Mouse (Mus musculus) hindbrain, embryonic 11.5 days (tissue): ENCODE data around the gene Pdk2. TPM values are rescaled to one million over a fixed set of nuclear protein-coding genes. Genes with fewer than 3 reads are reported as not detected.

Experiments used
- ATAC-seq: fragments of 200-750 bp; cut with Nextera tagmentation; 2 replicates; pipeline ENCODE4 v1.8.0; 2017; ENCODE audit warnings: mild to moderate bottlenecking, moderate TSS enrichment, moderate library complexity; ENCODE audit not compliant: low FRiP score
- DNase-seq: peaks from one replicate; pipeline ENCODE4 v3.0.0-alpha.2; 2015; ENCODE audit warnings: low spot score
- H3K27ac ChIP-seq: fragments of 300-500 bp; sonication (generic); 2 replicates; pipeline ENCODE4 v1.5.1; 2014; ENCODE audit warnings: mild to moderate bottlenecking, low read depth, low read length
- H3K27me3 ChIP-seq: fragments of 300-500 bp; sonication (generic); 2 replicates; pipeline ENCODE4 v1.6.1; 2014; ENCODE audit warnings: mild to moderate bottlenecking, low read length, moderate library complexity, mixed read lengths; ENCODE audit not compliant: control insufficient read depth, insufficient read depth
- H3K36me3 ChIP-seq: fragments of 300-500 bp; sonication (generic); 2 replicates; pipeline ENCODE4 v1.6.1; 2014; ENCODE audit warnings: mild to moderate bottlenecking, low read length, moderate library complexity, mixed read lengths; ENCODE audit not compliant: control insufficient read depth, insufficient read depth
- H3K4me1 ChIP-seq: fragments of 300-500 bp; sonication (generic); replicated peaks from 2 replicates; pipeline ENCODE4 v1.6.1; 2014; ENCODE audit warnings: low read length, mixed read lengths; ENCODE audit not compliant: control insufficient read depth, insufficient read depth
- H3K4me2 ChIP-seq: fragments of 300-500 bp; sonication (generic); replicated peaks from 2 replicates; pipeline ENCODE4 v1.6.1; 2014; ENCODE audit warnings: mild to moderate bottlenecking, low read depth, low read length
- H3K4me3 ChIP-seq: fragments of 300-500 bp; sonication (generic); 2 replicates; pipeline ENCODE4 v1.5.1; 2014; ENCODE audit warnings: low read depth, low read length
- H3K9ac ChIP-seq: fragments of 300-500 bp; sonication (generic); 2 replicates; pipeline ENCODE4 v1.6.1; 2014; ENCODE audit warnings: low read depth, low read length
- H3K9me3 ChIP-seq: fragments of 300-500 bp; sonication (generic); 2 replicates; pipeline ENCODE4 v1.6.1; 2016; ENCODE audit warnings: low read length; ENCODE audit not compliant: control insufficient read depth
- WGBS: fragments of 180-500 bp; shearing (Covaris S2); extraction: QIAGEN DNeasy Blood & Tissue Kit; methylation state at CpG from one replicate; pipeline ENCODE4 v1.1.7; 2014; 5-methylcytosine and 5-hydroxymethylcytosine counted together
- polyA plus RNA-seq: library from polyadenylated mRNA; unstranded; fragments of >200 nt; fragmentation: Nextera tagmentation; extraction: Ambion mirVana; gene quantifications from 2 replicates; pipeline ENCODE4 v1.2.1, GENCODE M21; 2014

Gene Pdk2
- polyA plus RNA-seq, 1 experiment from 2014 or later = 12.5 TPM

DNA sequence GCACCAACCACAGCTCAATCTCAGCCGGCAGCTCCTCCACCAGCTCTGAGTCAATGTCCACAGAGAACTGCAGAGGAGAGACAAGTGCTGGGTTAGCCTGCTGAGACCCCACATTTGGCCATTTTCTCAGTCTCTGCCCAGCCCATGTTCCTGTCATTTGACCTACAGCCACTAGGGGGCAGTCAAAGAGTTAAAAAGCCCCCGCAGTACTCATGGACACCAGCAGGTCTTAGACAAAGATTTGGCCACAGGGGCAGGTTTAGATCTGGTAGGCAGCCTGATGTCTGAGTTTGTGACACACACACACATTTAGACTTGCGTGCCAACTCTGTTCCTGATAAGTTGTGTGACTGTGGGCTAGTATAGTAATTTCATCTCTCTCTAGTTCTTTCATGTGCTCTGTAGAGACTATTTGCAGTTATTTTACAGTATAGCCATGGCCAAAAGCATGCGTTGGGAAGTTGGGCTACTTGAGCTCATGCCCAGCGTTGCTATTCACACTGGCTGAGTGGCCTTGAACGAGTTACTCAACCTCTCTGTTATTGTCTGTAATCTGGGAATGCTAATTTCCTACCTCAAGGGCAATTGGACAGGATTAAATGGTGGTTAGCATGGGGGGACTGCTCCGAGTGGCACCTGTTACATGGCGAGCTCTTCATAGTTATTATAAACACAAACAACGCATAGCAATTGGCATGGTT is 6.0 kb upstream of the Pdk2 start:
- Histone ChIP-seq H3K36me3 (no peaks in the 10 kb centered on the region), H3K27me3 (no peaks in the 10 kb centered on the region), H3K9ac (no peak overlapping the region), H3K9me3 (no peaks in the 10 kb centered on the region), H3K4me2 (no peak overlapping the region), H3K4me1 (no peaks in the 10 kb centered on the region), H3K27ac (no peak overlapping the region), H3K4me3 (no peak overlapping the region)
- peak; percentile 51; the same call in 1 of the 2 replicates for ATAC-seq
- peak; percentile 84 for DNase-seq
- WGBS = 69% methylated on average over 9 of the region's 9 CpGs

DNA sequence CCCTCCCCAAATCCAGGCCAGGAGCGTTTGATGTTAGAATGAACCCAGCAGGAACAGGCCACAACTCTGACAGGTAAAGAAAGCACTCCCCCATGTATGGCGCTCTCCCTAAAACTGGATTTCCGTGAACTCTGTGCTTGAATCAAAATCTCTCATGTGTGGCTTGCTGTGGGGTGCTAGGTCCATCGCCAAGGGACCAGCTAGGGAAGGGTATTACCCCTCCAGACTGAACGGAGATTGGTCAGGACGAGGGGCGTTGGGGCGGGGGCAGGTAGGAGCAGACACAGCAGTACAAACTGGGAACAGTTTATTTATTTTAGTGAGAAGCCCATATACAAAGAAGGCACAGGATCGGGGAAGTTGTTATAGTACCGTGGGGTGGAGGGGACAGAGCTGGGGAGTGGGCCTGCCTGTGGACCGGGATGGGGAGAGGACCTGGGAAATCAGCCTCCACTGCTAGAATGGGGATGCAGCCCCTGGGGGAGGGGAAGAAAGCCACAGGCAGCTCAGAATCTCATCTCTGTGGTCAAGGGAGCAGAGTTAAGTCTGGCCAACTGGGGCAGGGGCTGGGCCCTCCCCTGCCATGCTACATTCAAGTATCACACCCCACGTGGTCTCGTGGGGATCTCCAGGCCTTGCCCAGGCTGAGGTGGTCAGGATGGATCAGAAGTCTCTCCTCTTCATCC is 3.2 kb upstream of the Pdk2 start:
- H3K4me1 ChIP-seq = peaks cover 3% of the 10 kb centered on the region
- H3K27me3 ChIP-seq = no peaks in the 10 kb centered on the region
- no peak overlapping the region for H3K4me2 ChIP-seq

GRCm38 (mm10) chr11:95043608-95044007 is 2.5 kb upstream of the Pdk2 start:
- no peak overlapping the region for H3K4me2 ChIP-seq
- ATAC-seq = no peak
- H3K4me3 ChIP-seq = no peak overlapping the region
- H3K4me1 ChIP-seq = peaks cover 3% of the 10 kb centered on the region
- DNase-seq = no peak
- no peaks in the 10 kb centered on the region for H3K27me3 ChIP-seq
- H3K9ac ChIP-seq = no peak overlapping the region
- no peak overlapping the region for H3K27ac ChIP-seq
- WGBS = 64% methylated on average over 7 of the region's 7 CpGs
- no peaks in the 10 kb centered on the region for H3K36me3 ChIP-seq
- H3K9me3 ChIP-seq = no peaks in the 10 kb centered on the region

More for the DNA sequence above, 3.2 kb upstream of the Pdk2 start:
- no peak overlapping the region for H3K9ac ChIP-seq
- ATAC-seq (no peak), DNase-seq (no peak)
- H3K36me3 ChIP-seq = no peaks in the 10 kb centered on the region
- no peak overlapping the region for H3K4me3 ChIP-seq
- H3K27ac ChIP-seq = no peak overlapping the region
- no peaks in the 10 kb centered on the region for H3K9me3 ChIP-seq
- 59% methylated on average over 12 of the region's 13 CpGs for WGBS

DNA sequence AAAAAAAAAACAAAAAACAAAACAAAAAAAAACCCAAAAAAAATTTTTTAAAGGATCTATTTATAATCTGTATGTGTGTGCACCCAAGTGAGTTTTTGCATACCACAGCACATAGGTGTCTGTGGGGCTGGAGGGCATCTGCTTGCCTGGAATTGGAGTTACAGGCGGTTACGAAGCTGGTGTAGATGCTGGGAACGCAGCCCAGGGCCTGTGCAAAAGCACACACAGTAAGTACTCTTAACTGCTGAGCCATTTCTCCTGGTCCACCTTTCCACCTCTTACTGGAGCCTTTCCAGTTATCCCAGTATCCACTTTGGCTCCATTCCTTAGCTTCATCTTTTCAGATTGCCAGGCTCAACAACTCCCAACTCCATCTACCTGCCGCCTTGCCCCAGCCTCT is 1.9 kb upstream of the Pdk2 start:
- Histone ChIP-seq H3K27ac (no peak overlapping the region), H3K4me2 (no peak overlapping the region), H3K4me1 (peaks cover 3% of the 10 kb centered on the region), H3K9me3 (no peaks in the 10 kb centered on the region), H3K27me3 (no peaks in the 10 kb centered on the region), H3K9ac (no peak overlapping the region), H3K4me3 (no peak overlapping the region), H3K36me3 (no peaks in the 10 kb centered on the region)
- no peak for ATAC-seq
- no peak for DNase-seq
- WGBS = 83% methylated on average over 4 of the region's 4 CpGs

- H3K9ac ChIP-seq = peak overlapping the region; percentile 19; the same call in 1 of the 2 replicates
- H3K9me3 ChIP-seq = no peaks in the 10 kb centered on the region
- peak overlapping the region; percentile 70 for H3K4me3 ChIP-seq
- H3K4me1 ChIP-seq = peaks cover 3% of the 10 kb centered on the region
- DNase-seq (peak; percentile 92), ATAC-seq (no peak)
- no peak overlapping the region for H3K27ac ChIP-seq
- under 1% methylated on average over 11 of the region's 11 CpGs for WGBS
- H3K36me3 ChIP-seq = no peaks in the 10 kb centered on the region
- no peaks in the 10 kb centered on the region for H3K27me3 ChIP-seq
- H3K4me2 ChIP-seq = peak overlapping the region; percentile 94
Observed at GRCm38 (mm10) chr11:95042096-95042495, 942 bp upstream of the Pdk2 start.

GRCm38 (mm10) chr11:95040491-95041138 is 539 bp downstream of the Pdk2 start:
- no peaks in the 10 kb centered on the region for H3K36me3 ChIP-seq
- peak overlapping the region; percentile 67 for H3K9ac ChIP-seq
- ATAC-seq (peak; percentile 4; the same call in 1 of the 2 replicates), DNase-seq (no peak)
- H3K27me3 ChIP-seq = no peaks in the 10 kb centered on the region
- H3K4me3 ChIP-seq = peak overlapping the region; percentile 70
- H3K27ac ChIP-seq = no peak overlapping the region
- no peaks in the 10 kb centered on the region for H3K9me3 ChIP-seq
- WGBS = 3% methylated on average over 20 of the region's 20 CpGs
- peak overlapping the region; percentile 94 for H3K4me2 ChIP-seq
- peaks cover 3% of the 10 kb centered on the region for H3K4me1 ChIP-seq

DNA sequence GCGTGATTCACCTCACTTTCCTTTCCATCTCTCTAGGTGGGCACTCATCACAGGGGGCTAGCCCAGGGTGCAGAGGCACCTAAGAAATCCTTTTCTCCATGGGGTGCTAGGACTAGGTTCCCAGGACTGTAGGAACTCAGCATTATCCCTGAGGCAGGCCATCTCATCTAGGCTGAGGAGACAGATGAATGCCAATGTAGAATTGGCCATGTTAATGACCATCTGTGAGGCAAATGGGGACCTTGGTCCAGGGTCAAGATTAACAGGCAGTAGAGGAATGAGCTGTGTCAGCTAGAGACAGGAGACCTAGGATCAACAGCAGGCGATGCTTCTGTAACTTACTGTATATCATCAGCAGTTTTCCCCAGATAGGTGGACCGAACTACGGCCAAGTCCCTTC is 1.4 kb downstream of the Pdk2 start:
- Histone ChIP-seq H3K9ac (no peak overlapping the region), H3K27ac (no peak overlapping the region), H3K9me3 (no peaks in the 10 kb centered on the region), H3K4me2 (no peak overlapping the region; the same call in 1 of the 2 replicates), H3K4me3 (no peak overlapping the region), H3K4me1 (peaks cover 3% of the 10 kb centered on the region), H3K36me3 (no peaks in the 10 kb centered on the region), H3K27me3 (no peaks in the 10 kb centered on the region)
- DNase-seq (no peak), ATAC-seq (no peak)
- WGBS = 85% methylated on average over 4 of the region's 4 CpGs

GRCm38 (mm10) chr11:95038818-95039655 is 2.1 kb downstream of the Pdk2 start:
- 83% methylated on average over 13 of the region's 13 CpGs for WGBS

More at GRCm38 (mm10) chr11:95038818-95039655, 2.1 kb downstream of the Pdk2 start:
- H3K4me2 ChIP-seq = no peak overlapping the region
- H3K4me3 ChIP-seq = no peak overlapping the region
- no peaks in the 10 kb centered on the region for H3K36me3 ChIP-seq
- H3K27me3 ChIP-seq = no peaks in the 10 kb centered on the region
- H3K4me1 ChIP-seq = peaks cover 3% of the 10 kb centered on the region
- no peaks in the 10 kb centered on the region for H3K9me3 ChIP-seq
- no peak overlapping the region for H3K27ac ChIP-seq
- DNase-seq (no peak), ATAC-seq (no peak)
- no peak overlapping the region for H3K9ac ChIP-seq
